Mouse (Mus musculus): ENCODE results near the gene Vps18. TPM values are rescaled to one million over a fixed set of nuclear protein-coding genes. Genes with fewer than 3 reads are reported as not detected.

Gene Vps18
- polyA plus RNA-seq, 2 experiments = 3.2 to 3.4 TPM

DNA sequence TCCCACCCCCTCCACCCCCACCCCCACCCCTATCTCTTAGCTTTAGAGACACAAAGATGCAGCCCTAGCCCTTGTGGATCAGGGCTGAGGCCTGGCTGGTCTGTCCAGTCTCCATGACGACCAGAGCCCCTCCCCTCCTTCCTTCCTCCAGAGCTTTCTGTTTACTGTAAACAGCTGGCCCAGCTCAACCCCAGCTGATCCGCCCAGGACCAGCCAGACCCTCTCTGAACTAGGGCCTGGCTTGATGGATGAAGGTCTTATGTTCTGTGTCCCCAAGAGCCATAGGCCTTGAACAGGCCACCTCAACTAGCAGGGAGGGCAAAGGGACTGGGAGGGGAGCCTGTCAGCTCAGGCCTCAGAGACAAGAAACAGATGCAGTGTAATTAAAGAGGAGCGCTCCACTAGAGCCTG, 16.3 kb downstream of the Vps18 start:
- no peaks in the 10 kb centered on the region for H3K27me3 ChIP-seq (ENCODE audit: control insufficient read depth, insufficient read depth, low read length)
- DNase-seq (ENCODE audit: low read depth in 3 of 3, low spot score in 3 of 3) (no peak), ATAC-seq (ENCODE audit: insufficient read depth) (peak; percentile 44)
- H3K4me1 ChIP-seq (replicated peaks; ENCODE audit: control insufficient read depth in 2 of 2, insufficient read depth in 2 of 2, low read length in 1 of 2) = peaks cover 13 to 39% of the 10 kb centered on the region in 2 experiments
- H3K36me3 ChIP-seq (replicated peaks; ENCODE audit: control insufficient read depth, insufficient read depth, low read depth) = no peaks in the 10 kb centered on the region
- H3K4me3 ChIP-seq (ENCODE audit: insufficient read depth in 1 of 2, low read depth in 2 of 2, low read length in 2 of 2) = no peak overlapping the region
- peak overlapping the region; percentile 11; the same call in 1 of the 2 replicates for H3K9ac ChIP-seq (replicated peaks)
- no peak for TF ChIP-seq CTCF (IDR thresholded peaks at IDR 0.05; ENCODE audit: low read depth)
- TF ChIP-seq EP300 (IDR thresholded peaks at IDR 0.05; ENCODE audit: low read depth) = no peak
- peak overlapping the region; percentile 23; the same call in 1 of the 2 replicates for H3K4me2 ChIP-seq (ENCODE audit: low read depth)
- WGBS (ENCODE audit: insufficient replicate concordance) = 38% methylated on average over 3 of the region's 3 CpGs
- H3K9me3 ChIP-seq (ENCODE audit: control insufficient read depth, low read length) = no peaks in the 10 kb centered on the region
- peak overlapping the region; percentile 32 for H3K27ac ChIP-seq

DNA sequence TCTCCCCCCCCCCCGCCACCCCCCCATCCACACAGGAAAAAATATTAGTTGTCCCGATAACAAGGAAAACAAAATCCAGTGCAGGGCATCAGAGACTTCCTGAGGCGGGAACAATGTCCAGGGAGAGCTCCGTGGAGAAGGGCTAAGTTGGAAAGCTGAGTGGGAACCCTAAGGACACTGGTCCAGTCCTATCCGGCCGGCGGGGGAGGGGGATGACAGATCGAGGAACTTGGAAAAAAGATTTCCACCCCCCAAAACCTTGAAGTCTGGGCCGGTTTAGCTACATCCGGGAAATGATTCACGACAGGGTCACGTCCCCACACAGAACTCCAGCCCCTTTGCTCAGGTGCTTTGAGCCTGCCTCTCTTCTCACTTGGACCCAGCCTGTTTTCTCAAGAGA, 23.0 kb downstream of the Vps18 start:
- no peak for DNase-seq (ENCODE audit: low read depth in 3 of 3, low spot score in 3 of 3)
- WGBS (ENCODE audit: insufficient replicate concordance) = 39% methylated on average over 12 of the region's 12 CpGs
- no peak overlapping the region for H3K27ac ChIP-seq
- TF ChIP-seq EP300 (IDR thresholded peaks at IDR 0.05; ENCODE audit: low read depth) = no peak
- TF ChIP-seq CTCF (IDR thresholded peaks at IDR 0.05; ENCODE audit: low read depth) = no peak
- ATAC-seq (ENCODE audit: insufficient read depth) = no peak
- no peaks in the 10 kb centered on the region for H3K9me3 ChIP-seq (ENCODE audit: control insufficient read depth, low read length)
- no peaks in the 10 kb centered on the region for H3K4me1 ChIP-seq (replicated peaks; ENCODE audit: control insufficient read depth in 2 of 2, insufficient read depth in 2 of 2, low read length in 1 of 2)
- H3K9ac ChIP-seq (replicated peaks) = no peak overlapping the region
- H3K4me3 ChIP-seq (ENCODE audit: insufficient read depth in 1 of 2, low read depth in 2 of 2, low read length in 2 of 2) = no peak overlapping the region
- no peak overlapping the region for H3K4me2 ChIP-seq (ENCODE audit: low read depth)
- H3K27me3 ChIP-seq (ENCODE audit: control insufficient read depth, insufficient read depth, low read length) = no peaks in the 10 kb centered on the region
- H3K36me3 ChIP-seq (replicated peaks; ENCODE audit: control insufficient read depth, insufficient read depth, low read depth) = no peaks in the 10 kb centered on the region

DNA sequence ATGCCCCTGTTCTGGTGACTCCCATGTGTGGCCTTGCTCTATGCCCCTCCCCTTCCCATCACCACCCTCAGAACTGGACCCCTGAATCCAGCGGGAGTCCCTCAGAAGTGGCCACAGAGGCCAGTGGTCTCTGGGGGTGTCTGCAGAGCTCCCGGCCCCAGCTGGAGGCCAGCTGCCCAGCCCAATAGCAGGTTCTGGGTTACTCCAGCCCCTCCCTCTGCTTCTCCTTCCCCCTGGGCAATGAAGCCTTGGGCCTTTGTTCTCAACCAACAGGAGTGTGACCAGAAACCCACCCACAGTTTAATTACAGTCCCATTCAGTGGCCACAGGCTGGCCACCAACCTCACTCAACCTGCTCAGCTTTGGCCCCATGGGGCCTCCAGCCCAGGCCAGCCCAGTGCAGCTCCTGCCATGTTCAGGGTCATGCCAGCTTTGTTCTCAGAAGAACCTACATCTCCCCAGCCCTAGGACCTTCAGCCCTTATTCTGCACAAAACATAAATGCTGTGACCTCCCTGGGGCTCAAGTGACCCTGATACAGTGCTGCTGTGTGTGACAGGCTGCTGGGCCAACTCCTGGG, 23.9 kb downstream of the Vps18 start:
- WGBS (ENCODE audit: insufficient replicate concordance) = 57% methylated on average over 2 of the region's 2 CpGs
- no peaks in the 10 kb centered on the region for H3K4me1 ChIP-seq (replicated peaks; ENCODE audit: control insufficient read depth in 2 of 2, insufficient read depth in 2 of 2, low read length in 1 of 2)
- DNase-seq (ENCODE audit: low read depth in 3 of 3, low spot score in 3 of 3) = no peak
- H3K9me3 ChIP-seq (ENCODE audit: control insufficient read depth, low read length) = no peaks in the 10 kb centered on the region
- no peak overlapping the region for H3K4me2 ChIP-seq (ENCODE audit: low read depth)
- ATAC-seq (ENCODE audit: insufficient read depth) = no peak
- no peaks in the 10 kb centered on the region for H3K36me3 ChIP-seq (replicated peaks; ENCODE audit: control insufficient read depth, insufficient read depth, low read depth)
- H3K9ac ChIP-seq (replicated peaks) = no peak overlapping the region
- no peak overlapping the region for H3K4me3 ChIP-seq (ENCODE audit: insufficient read depth in 1 of 2, low read depth in 2 of 2, low read length in 2 of 2)
- no peak overlapping the region for H3K27ac ChIP-seq
- TF ChIP-seq CTCF (IDR thresholded peaks at IDR 0.05; ENCODE audit: low read depth) = no peak
- TF ChIP-seq EP300 (IDR thresholded peaks at IDR 0.05; ENCODE audit: low read depth) = no peak
- H3K27me3 ChIP-seq (ENCODE audit: control insufficient read depth, insufficient read depth, low read length) = no peaks in the 10 kb centered on the region

DNA sequence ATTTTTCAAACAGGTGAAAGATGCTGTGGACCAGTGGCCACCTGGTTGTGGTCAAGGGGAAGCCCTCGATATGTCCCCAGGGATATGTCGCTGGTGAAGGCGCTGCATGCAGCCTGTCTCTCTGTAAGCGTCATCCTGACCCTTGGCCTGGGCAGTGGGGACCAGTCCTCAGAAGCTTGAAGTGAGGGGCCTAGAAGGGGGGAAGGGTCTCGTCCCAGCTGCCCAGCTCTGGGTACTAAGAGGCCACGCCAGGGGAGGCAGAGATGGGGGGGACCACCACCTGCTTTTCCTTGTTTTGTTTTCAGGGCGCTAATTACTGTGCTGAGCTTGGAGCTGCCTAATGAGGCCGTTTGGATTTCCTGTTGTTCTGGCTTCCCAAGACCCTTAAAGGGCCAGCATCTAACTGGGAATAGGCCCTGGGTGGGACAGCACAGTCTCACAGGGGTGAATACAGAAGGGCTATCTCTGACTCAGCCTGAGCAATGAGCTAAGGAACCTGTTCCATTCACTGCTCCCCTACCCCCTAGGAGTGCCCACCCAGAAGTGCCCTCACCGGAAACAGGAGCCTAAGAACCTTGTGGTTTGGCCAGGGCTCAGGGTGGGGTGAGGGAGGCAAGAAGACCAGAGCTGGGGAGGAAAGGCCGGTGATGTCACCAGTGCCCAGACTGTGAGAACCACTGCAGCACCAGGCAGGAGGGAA, 25.4 kb downstream of the Vps18 start:
- Histone ChIP-seq H3K27ac (no peak overlapping the region), H3K36me3 (replicated peaks; ENCODE audit: control insufficient read depth, insufficient read depth, low read depth) (no peaks in the 10 kb centered on the region), H3K9me3 (ENCODE audit: control insufficient read depth, low read length) (no peaks in the 10 kb centered on the region), H3K4me3 (ENCODE audit: insufficient read depth in 1 of 2, low read depth in 2 of 2, low read length in 2 of 2) (no peak overlapping the region), H3K4me2 (ENCODE audit: low read depth) (no peak overlapping the region), H3K4me1 (replicated peaks; ENCODE audit: control insufficient read depth in 2 of 2, insufficient read depth in 2 of 2, low read length in 1 of 2) (peaks cover 0 to 2% of the 10 kb centered on the region in 2 experiments; a peak in 1 of 4 replicates), H3K27me3 (ENCODE audit: control insufficient read depth, insufficient read depth, low read length) (no peaks in the 10 kb centered on the region), H3K9ac (replicated peaks) (no peak overlapping the region)
- TF ChIP-seq CTCF (IDR thresholded peaks at IDR 0.05; ENCODE audit: low read depth) (no peak), EP300 (IDR thresholded peaks at IDR 0.05; ENCODE audit: low read depth) (no peak)
- no peak for DNase-seq (ENCODE audit: low read depth in 3 of 3, low spot score in 3 of 3)
- no peak for ATAC-seq (ENCODE audit: insufficient read depth)
- 40% methylated on average over 10 of the region's 10 CpGs for WGBS (ENCODE audit: insufficient replicate concordance)

DNA sequence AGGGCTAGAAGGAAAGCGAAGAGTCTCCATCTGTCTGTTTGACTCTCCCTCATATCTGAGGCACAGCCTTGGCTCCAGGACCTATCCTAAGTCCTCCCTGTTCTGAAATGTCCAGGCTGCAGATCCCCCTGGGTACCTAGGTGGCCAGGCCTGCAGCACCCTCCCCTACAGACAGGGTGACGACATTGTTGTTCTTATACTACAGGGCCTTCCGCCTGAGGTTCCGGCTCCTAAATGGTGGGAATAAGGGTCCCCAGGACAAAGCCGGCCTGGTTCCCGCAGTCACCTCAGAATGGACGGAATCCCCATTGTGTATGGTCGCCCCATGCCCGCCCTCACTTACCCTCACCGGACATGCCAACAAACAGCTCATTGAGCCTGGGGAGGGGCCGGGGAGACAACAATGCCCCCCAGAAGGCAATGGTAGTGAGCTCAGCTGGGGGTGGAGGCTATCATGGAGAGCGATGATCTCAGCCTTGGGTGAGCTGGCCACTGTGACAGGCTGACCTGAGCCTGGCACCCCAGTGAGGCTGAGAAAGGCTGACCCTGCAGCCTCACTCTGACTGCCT, 26.3 kb downstream of the Vps18 start:
- no peak for DNase-seq (ENCODE audit: low read depth in 3 of 3, low spot score in 3 of 3)
- no peak for ATAC-seq (ENCODE audit: insufficient read depth)
- no peak overlapping the region for H3K27ac ChIP-seq
- H3K27me3 ChIP-seq (ENCODE audit: control insufficient read depth, insufficient read depth, low read length) = no peaks in the 10 kb centered on the region
- 72% methylated on average over 12 of the region's 12 CpGs for WGBS (ENCODE audit: insufficient replicate concordance)
- H3K4me2 ChIP-seq (ENCODE audit: low read depth) = no peak overlapping the region
- H3K9ac ChIP-seq (replicated peaks) = no peak overlapping the region
- H3K4me3 ChIP-seq (ENCODE audit: insufficient read depth in 1 of 2, low read depth in 2 of 2, low read length in 2 of 2) = no peak overlapping the region
- no peaks in the 10 kb centered on the region for H3K36me3 ChIP-seq (replicated peaks; ENCODE audit: control insufficient read depth, insufficient read depth, low read depth)
- H3K4me1 ChIP-seq (replicated peaks; ENCODE audit: control insufficient read depth in 2 of 2, insufficient read depth in 2 of 2, low read length in 1 of 2) = peaks cover 0 to 2% of the 10 kb centered on the region in 2 experiments; a peak in 1 of 4 replicates
- no peaks in the 10 kb centered on the region for H3K9me3 ChIP-seq (ENCODE audit: control insufficient read depth, low read length)
- TF ChIP-seq EP300 (IDR thresholded peaks at IDR 0.05; ENCODE audit: low read depth) (no peak), CTCF (IDR thresholded peaks at IDR 0.05; ENCODE audit: low read depth) (no peak)

Measured in liver, embryonic 14.5 days (tissue).